12 mouse cellular contexts compared by ENCODE assay signal in genomic region chr1:38442479-38442878, GRCm38 (mm10).
A peak's percentile ranks its signal among the peaks of the same experiment; 100 is the strongest.
DNase-seq lines count a peak whose midpoint lies in the region; ATAC-seq and TF ChIP-seq lines count a peak whose summit lies in the region.
"Had no signal": no experiment of that assay in that cellular context is flagged by ENCODE, and none has a peak within 500 bp of the region (broad histone marks: within the 10 kb centered on the region; RNA-seq: fewer than 3 reads in every experiment).

No protein-coding gene starts in this region.

- WGBS in heart, postnatal 0 days = 32% methylated on average over 9 of the region's 9 CpGs
- 72% methylated on average over 9 of the region's 9 CpGs for WGBS in embryonic facial prominence, embryonic 10.5 days
- whole genome bisulfite sequencing in liver, embryonic 15.5 days (ENCODE audit: insufficient replicate concordance) = 48% methylated on average over 9 of the region's 9 CpGs
- 74% methylated on average over 9 of the region's 9 CpGs for WGBS in intestine, postnatal 0 days

- no peak for TF ChIP-seq EP300 in heart, postnatal 0 days (IDR thresholded peaks at IDR 0.05; ENCODE audit: low read depth)

- H3K27me3 ChIP-seq in heart, postnatal 0 days (ENCODE audit: control insufficient read depth, insufficient read depth, low read length) = no peaks in the 10 kb centered on the region
- no peaks in the 10 kb centered on the region for H3K27me3 ChIP-seq in embryonic facial prominence, embryonic 10.5 days (replicated peaks; ENCODE audit: low read depth, poor library complexity, severe bottlenecking)
- H3K27me3 ChIP-seq in liver, embryonic 15.5 days = peaks cover 9% of the 10 kb centered on the region
- H3K27me3 ChIP-seq in intestine, postnatal 0 days (replicated peaks; ENCODE audit: control insufficient read depth, insufficient read depth, low read length) = no peaks in the 10 kb centered on the region
- H3K27me3 ChIP-seq: CH12.LX had no signal

- H3K36me3 ChIP-seq in heart, postnatal 0 days (replicated peaks; ENCODE audit: control insufficient read depth, insufficient read depth, low read length) = no peaks in the 10 kb centered on the region
- H3K36me3 ChIP-seq in embryonic facial prominence, embryonic 10.5 days (replicated peaks) = no peaks in the 10 kb centered on the region
- no peaks in the 10 kb centered on the region for H3K36me3 ChIP-seq in liver, embryonic 15.5 days (replicated peaks)
- no peaks in the 10 kb centered on the region for H3K36me3 ChIP-seq in intestine, postnatal 0 days (ENCODE audit: control insufficient read depth, insufficient read depth)

- peak overlapping the region; percentile 71; the same call in 1 of the 2 replicates for H3K27ac ChIP-seq in heart, postnatal 0 days (ENCODE audit: low read depth)
- 0 out of 2 replicates have a peak overlapping the region, but pooled peaks have one; percentile 40 for H3K27ac ChIP-seq in embryonic facial prominence, embryonic 10.5 days (replicated peaks)
- H3K27ac ChIP-seq in liver, embryonic 15.5 days (replicated peaks) = peak overlapping the region; percentile 15
- no peak overlapping the region for H3K27ac ChIP-seq in intestine, postnatal 0 days (ENCODE audit: low read depth, low read length)

- H3K4me2 ChIP-seq in heart, postnatal 0 days (ENCODE audit: low read depth, low read length) = no peak overlapping the region
- H3K4me2 ChIP-seq in liver, embryonic 15.5 days = peak overlapping the region; percentile 35
- no peak overlapping the region for H3K4me2 ChIP-seq in intestine, postnatal 0 days (replicated peaks; ENCODE audit: low read depth)

- H3K9ac ChIP-seq in heart, postnatal 0 days (replicated peaks; ENCODE audit: low read depth, low read length) = no peak overlapping the region
- H3K9ac ChIP-seq in liver, embryonic 15.5 days = no peak overlapping the region
- H3K9ac ChIP-seq in intestine, postnatal 0 days (ENCODE audit: low read depth, low read length) = no peak overlapping the region

- H3K9me3 ChIP-seq in heart, postnatal 0 days (replicated peaks; ENCODE audit: control insufficient read depth, low read length) = no peaks in the 10 kb centered on the region
- no peaks in the 10 kb centered on the region for H3K9me3 ChIP-seq in embryonic facial prominence, embryonic 10.5 days
- no peaks in the 10 kb centered on the region for H3K9me3 ChIP-seq in liver, embryonic 15.5 days (replicated peaks)
- no peaks in the 10 kb centered on the region for H3K9me3 ChIP-seq in intestine, postnatal 0 days (ENCODE audit: control insufficient read depth)

- peaks cover 15% of the 10 kb centered on the region for H3K4me1 ChIP-seq in heart, postnatal 0 days (ENCODE audit: control insufficient read depth, insufficient read depth)
- H3K4me1 ChIP-seq in embryonic facial prominence, embryonic 10.5 days = peaks cover 66% of the 10 kb centered on the region
- H3K4me1 ChIP-seq in liver, embryonic 15.5 days (replicated peaks) = peaks cover 55% of the 10 kb centered on the region
- no peaks in the 10 kb centered on the region for H3K4me1 ChIP-seq in intestine, postnatal 0 days (replicated peaks; ENCODE audit: control insufficient read depth, insufficient read depth, low read length)

- DNase-seq in heart, postnatal 0 days (ENCODE audit: low spot score) = no peak
- no peak for DNase-seq in heart, adult 9 months (ENCODE audit: low spot score in 2 of 2)
- peak; percentile 9 for DNase-seq in c-Kit-positive CD71-positive TER-119-negative erythroid progenitor cells, embryonic 14.5 days (ENCODE audit: low read depth)
- DNase-seq in embryonic facial prominence, embryonic 10.5 days (ENCODE audit: low spot score) = no peak
- no peak for DNase-seq in natural killer cell, adult 2 months (ENCODE audit: low spot score in 2 of 2)
- DNase-seq: adrenal gland, adult 2 months; cerebellum, postnatal 25 days; kidney, adult 18-20 months; lung, adult 18-20 months had no signal

- no peak for TF ChIP-seq CTCF in heart, postnatal 0 days (IDR thresholded peaks at IDR 0.05; ENCODE audit: low read depth)
- no peak for TF ChIP-seq CTCF in intestine, postnatal 0 days (IDR thresholded peaks at IDR 0.05; ENCODE audit: low read depth)

- no peak overlapping the region for H3K4me3 ChIP-seq in heart, postnatal 0 days (ENCODE audit: low read depth, low read length)
- H3K4me3 ChIP-seq in embryonic facial prominence, embryonic 10.5 days = no peak overlapping the region
- H3K4me3 ChIP-seq in liver, embryonic 15.5 days (replicated peaks) = no peak overlapping the region
- H3K4me3 ChIP-seq in intestine, postnatal 0 days (ENCODE audit: low read depth, low read length) = no peak overlapping the region

- ATAC-seq in heart, postnatal 0 days (ENCODE audit: insufficient read depth, low read depth) = no peak
- ATAC-seq in liver, embryonic 15.5 days (ENCODE audit: insufficient read depth) = peak; percentile 70
- no peak for ATAC-seq in intestine, postnatal 0 days
